Mouse (Mus musculus) small intestine, adult 2 months (tissue): ENCODE measurements around the gene Chchd10.
"Not testable (repeated sequence)": the region's sequence is repeated elsewhere in the genome, so short reads cannot be mapped to it uniquely, and the experiment has no call there.

Source experiments
- CTCF ChIP-seq: fragments of 200-500 bp; IDR thresholded peaks from 2 replicates; pipeline ENCODE4 v1.5.1; 2012; ENCODE audit warnings: low read depth, mild to moderate bottlenecking, control low read depth, inconsistent platforms, low read length, moderate library complexity, mixed read lengths; ENCODE audit not compliant: insufficient replicate concordance, insufficient read length; ENCODE audit errors: extremely low read depth
- POLR2A ChIP-seq: fragments of 200-500 bp; IDR thresholded peaks from 2 replicates; pipeline ENCODE4 v1.6.1; 2012; ENCODE audit warnings: low read depth, mild to moderate bottlenecking, control low read depth, inconsistent platforms, low read length, moderate library complexity

DNA sequence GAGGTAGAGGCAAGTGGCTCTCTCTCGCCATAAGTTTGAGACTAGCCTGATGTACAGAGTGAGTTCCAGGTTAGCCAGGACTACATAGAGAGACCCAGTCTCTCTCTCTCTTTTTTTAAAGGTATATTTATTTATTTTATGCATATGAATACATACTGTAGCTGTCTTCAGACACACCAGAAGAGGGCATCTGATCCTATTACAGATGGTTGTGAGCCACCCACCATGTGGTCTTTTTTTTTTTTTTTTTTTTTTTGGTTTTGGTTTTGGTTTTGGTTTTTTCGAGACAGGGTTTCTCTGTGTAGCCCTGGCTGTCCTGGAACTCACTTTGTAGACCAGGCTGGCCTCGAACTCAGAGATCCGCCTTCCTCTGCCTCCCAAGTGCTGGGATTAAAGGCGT, 45.4 kb upstream of the Chchd10 start:
- not testable (repeated sequence) for TF ChIP-seq CTCF, POLR2A
